8 mouse cellular contexts compared by ENCODE assay signal in genomic region chr19:53601363-53601655, GRCm38 (mm10). TPM values are rescaled to one million over a fixed set of nuclear protein-coding genes. Genes with fewer than 3 reads are reported as not detected.
DNase-seq lines count a peak whose midpoint lies in the region; ATAC-seq and TF ChIP-seq lines count a peak whose summit lies in the region.

No protein-coding gene starts in this region.

- peak overlapping the region; percentile 92 for H3K4me2 ChIP-seq in lung, embryonic 14.5 days
- peak overlapping the region; percentile 89 for H3K4me2 ChIP-seq in embryonic facial prominence, embryonic 11.5 days (ENCODE audit: low read depth, low read length)
- H3K4me2 ChIP-seq in intestine, embryonic 15.5 days (replicated peaks), result peak overlapping the region; percentile 77
- peak overlapping the region; percentile 95 for H3K4me2 ChIP-seq in neural tube, embryonic 13.5 days

- H3K27me3 ChIP-seq in lung, embryonic 14.5 days (ENCODE audit: insufficient read depth, low read length), result no peaks in the 10 kb centered on the region
- H3K27me3 ChIP-seq in embryonic facial prominence, embryonic 11.5 days (ENCODE audit: control insufficient read depth, insufficient read depth, low read length), result no peaks in the 10 kb centered on the region
- H3K27me3 ChIP-seq in intestine, embryonic 15.5 days (replicated peaks), result no peaks in the 10 kb centered on the region
- no peaks in the 10 kb centered on the region for H3K27me3 ChIP-seq in neural tube, embryonic 13.5 days

- H3K36me3 ChIP-seq in lung, embryonic 14.5 days (ENCODE audit: insufficient read depth), result peaks cover 23% of the 10 kb centered on the region
- H3K36me3 ChIP-seq in embryonic facial prominence, embryonic 11.5 days (replicated peaks; ENCODE audit: control insufficient read depth, insufficient read depth, low read depth, low read length), result no peaks in the 10 kb centered on the region; the same call in 1 of the 2 replicates
- H3K36me3 ChIP-seq in intestine, embryonic 15.5 days, result peaks cover 4% of the 10 kb centered on the region; the same call in 1 of the 2 replicates
- H3K36me3 ChIP-seq in neural tube, embryonic 13.5 days, result peaks cover 13% of the 10 kb centered on the region

- ATAC-seq in lung, embryonic 14.5 days (ENCODE audit: insufficient read depth), result no peak
- no peak for ATAC-seq in embryonic facial prominence, embryonic 11.5 days (replicated peaks; ENCODE audit: insufficient number of reproducible peaks, low FRiP score, low TSS enrichment, low read depth)
- ATAC-seq in intestine, embryonic 15.5 days, result no peak
- ATAC-seq in neural tube, embryonic 13.5 days (ENCODE audit: low read depth), result no peak
- ATAC-seq in megakaryocyte progenitor cell, adult 5-6 weeks (replicated peaks; ENCODE audit: poor library complexity), result no peak

- H3K9me3 ChIP-seq in lung, embryonic 14.5 days (ENCODE audit: low read depth, low read length), result no peaks in the 10 kb centered on the region
- no peaks in the 10 kb centered on the region for H3K9me3 ChIP-seq in embryonic facial prominence, embryonic 11.5 days (replicated peaks; ENCODE audit: control insufficient read depth, low read length)
- H3K9me3 ChIP-seq in intestine, embryonic 15.5 days, result no peaks in the 10 kb centered on the region
- H3K9me3 ChIP-seq in neural tube, embryonic 13.5 days, result no peaks in the 10 kb centered on the region

- H3K4me3 ChIP-seq in lung, embryonic 14.5 days (ENCODE audit: low read depth, low read length), result peak overlapping the region; percentile 99
- peak overlapping the region; percentile 99 for H3K4me3 ChIP-seq in embryonic facial prominence, embryonic 11.5 days (ENCODE audit: low read depth, low read length)
- H3K4me3 ChIP-seq in intestine, embryonic 15.5 days (replicated peaks), result peak overlapping the region; percentile 100
- peak overlapping the region; percentile 96 for H3K4me3 ChIP-seq in neural tube, embryonic 13.5 days

- H3K9ac ChIP-seq in lung, embryonic 14.5 days, result peak overlapping the region; percentile 97
- peak overlapping the region; percentile 96 for H3K9ac ChIP-seq in embryonic facial prominence, embryonic 11.5 days (replicated peaks; ENCODE audit: low read length)
- peak overlapping the region; percentile 97 for H3K9ac ChIP-seq in intestine, embryonic 15.5 days
- H3K9ac ChIP-seq in neural tube, embryonic 13.5 days, result peak overlapping the region; percentile 97

- WGBS in lung, embryonic 14.5 days, result 8% methylated on average over 11 of the region's 11 CpGs
- WGBS in embryonic facial prominence, embryonic 11.5 days, result 19% methylated on average over 11 of the region's 11 CpGs
- 3% methylated on average over 11 of the region's 11 CpGs for WGBS in intestine, embryonic 15.5 days
- 11% methylated on average over 11 of the region's 11 CpGs for WGBS in neural tube, embryonic 13.5 days

- H3K4me1 ChIP-seq in lung, embryonic 14.5 days (ENCODE audit: insufficient read depth), result peaks cover 10% of the 10 kb centered on the region
- no peaks in the 10 kb centered on the region; the same call in 1 of the 2 replicates for H3K4me1 ChIP-seq in embryonic facial prominence, embryonic 11.5 days (ENCODE audit: control insufficient read depth, insufficient read depth, low read length)
- peaks cover 9% of the 10 kb centered on the region for H3K4me1 ChIP-seq in intestine, embryonic 15.5 days (replicated peaks)
- peaks cover 20% of the 10 kb centered on the region for H3K4me1 ChIP-seq in neural tube, embryonic 13.5 days (replicated peaks)

- TF ChIP-seq CTCF in lung, embryonic 14.5 days (IDR thresholded peaks at IDR 0.05; ENCODE audit: low read depth), result no peak

- no peak for DNase-seq in lung, embryonic 14.5 days
- no peak for DNase-seq in lung, postnatal 25 days (ENCODE audit: low spot score)
- no peak for DNase-seq in embryonic facial prominence, embryonic 11.5 days (ENCODE audit: low spot score)
- no peak for DNase-seq in spleen, postnatal 10 days (ENCODE audit: low spot score in 2 of 2)
- no peak for DNase-seq in frontal cortex, postnatal 10 days (ENCODE audit: low spot score in 2 of 2)

- H3K27ac ChIP-seq in lung, embryonic 14.5 days (ENCODE audit: low read depth), result peak overlapping the region; percentile 94; the same call in 1 of the 2 replicates
- H3K27ac ChIP-seq in embryonic facial prominence, embryonic 11.5 days (replicated peaks; ENCODE audit: low read depth, low read length), result no peak overlapping the region
- H3K27ac ChIP-seq in intestine, embryonic 15.5 days, result no peak overlapping the region
- H3K27ac ChIP-seq in neural tube, embryonic 13.5 days (replicated peaks), result peak overlapping the region; percentile 99

RNA-seq across cellular contexts. Expression of gene Smc3, which starts 1.1 kb away (rescaled TPM):
- 75.0 and 76.1 TPM in 2 replicates for polyA plus RNA-seq in lung, embryonic 14.5 days (2014; fragmentation: Nextera tagmentation; extraction: Ambion mirVana)
- polyA plus RNA-seq in embryonic facial prominence, embryonic 11.5 days (2014; fragmentation: Nextera tagmentation; extraction: Ambion mirVana), result 88.7 and 103 TPM in 2 replicates
- polyA plus RNA-seq in intestine, embryonic 15.5 days (2015; fragmentation: Nextera tagmentation; extraction: Ambion mirVana), result 57.0 and 63.2 TPM in 2 replicates
- polyA plus RNA-seq in neural tube, embryonic 13.5 days (2015; fragmentation: Nextera tagmentation; extraction: Ambion mirVana), result 60.4 and 69.3 TPM in 2 replicates
- 131 and 140 TPM in 2 replicates for total RNA-seq in megakaryocyte progenitor cell, adult 5-6 weeks (2015)
- total RNA-seq in megakaryocyte progenitor cell, adult 5-6 weeks (2017), result 109 and 155 TPM in 2 replicates

RNA-seq across cellular contexts. Expression of gene Nutf2-ps1, which starts 12.4 kb away (rescaled TPM):
- 389 and 445 TPM in 2 replicates for polyA plus RNA-seq in lung, embryonic 14.5 days (2014; fragmentation: Nextera tagmentation; extraction: Ambion mirVana)
- 507 and 549 TPM in 2 replicates for polyA plus RNA-seq in embryonic facial prominence, embryonic 11.5 days (2014; fragmentation: Nextera tagmentation; extraction: Ambion mirVana)
- polyA plus RNA-seq in intestine, embryonic 15.5 days (2015; fragmentation: Nextera tagmentation; extraction: Ambion mirVana), result 366 and 397 TPM in 2 replicates
- polyA plus RNA-seq in neural tube, embryonic 13.5 days (2015; fragmentation: Nextera tagmentation; extraction: Ambion mirVana), result 295 and 317 TPM in 2 replicates
- total RNA-seq in megakaryocyte progenitor cell, adult 5-6 weeks (2015), result 60.9 and 62.8 TPM in 2 replicates
- 141 and 174 TPM in 2 replicates for total RNA-seq in megakaryocyte progenitor cell, adult 5-6 weeks (2017)

Comparison
In these comparisons a context has a peak if more than half of its experiments do, and no peak if none do; other contexts are left out.
1. H3K27ac ChIP-seq: peak in lung, embryonic 14.5 days (single experiment) and neural tube, embryonic 13.5 days (single experiment); none in embryonic facial prominence, embryonic 11.5 days (single experiment) and intestine, embryonic 15.5 days (single experiment).
2. Peak in every context shown above with its lines, with median percentiles within 50 percentile points of each other: H3K4me2 ChIP-seq, H3K4me3 ChIP-seq and H3K9ac ChIP-seq.